Mouse (Mus musculus) intestine, embryonic 14.5 days (tissue): ENCODE data around the gene Cntnap5a. TPM values are rescaled to one million over a fixed set of nuclear protein-coding genes. Genes with fewer than 3 reads are reported as not detected.
"Not testable (repeated sequence)": the region's sequence is repeated elsewhere in the genome, so short reads cannot be mapped to it uniquely, and the experiment has no call there.

ENCODE experiments used
- ATAC-seq: fragments of 200-750 bp; cut with Nextera tagmentation; replicated peaks from 2 replicates; pipeline ENCODE4 v1.8.0; 2017; ENCODE audit warnings: low read depth, moderate number of reproducible peaks, moderate TSS enrichment, moderate library complexity; ENCODE audit not compliant: low FRiP score, low TSS enrichment
- DNase-seq: peaks from one replicate; pipeline ENCODE4 v3.0.0-alpha.2; 2018; ENCODE audit warnings: low spot score
- H3K27ac ChIP-seq: fragments of 300-500 bp; sonication (generic); 2 replicates; pipeline ENCODE4 v1.5.1; 2014; ENCODE audit warnings: low read depth, mild to moderate bottlenecking, control low read depth
- H3K27me3 ChIP-seq: fragments of 300-500 bp; sonication (generic); replicated peaks from 2 replicates; pipeline ENCODE4 v1.6.1; 2014; ENCODE audit warnings: low read length, control low read depth; ENCODE audit not compliant: control insufficient read depth, insufficient read depth
- H3K36me3 ChIP-seq: fragments of 300-500 bp; sonication (generic); 2 replicates; pipeline ENCODE4 v1.6.1; 2014; ENCODE audit warnings: low read length, control low read depth; ENCODE audit not compliant: control insufficient read depth, insufficient read depth
- H3K4me1 ChIP-seq: fragments of 300-500 bp; sonication (generic); replicated peaks from 2 replicates; pipeline ENCODE4 v1.6.1; 2014; ENCODE audit warnings: low read length, control low read depth, mixed read lengths; ENCODE audit not compliant: control insufficient read depth, insufficient read depth
- H3K4me2 ChIP-seq: fragments of 300-500 bp; sonication (generic); 2 replicates; pipeline ENCODE4 v1.6.1; 2014; ENCODE audit warnings: low read length
- H3K4me3 ChIP-seq: fragments of 300-500 bp; sonication (generic); 2 replicates; pipeline ENCODE4 v1.5.1; 2014; ENCODE audit warnings: low read depth, low read length, control low read depth, mixed read lengths
- H3K9ac ChIP-seq: fragments of 300-500 bp; sonication (generic); 2 replicates; pipeline ENCODE4 v1.6.1; 2014; ENCODE audit warnings: mild to moderate bottlenecking, low read length
- H3K9me3 ChIP-seq: fragments of 300-500 bp; sonication (generic); 2 replicates; pipeline ENCODE4 v1.6.1; 2016; ENCODE audit warnings: low read length, control low read depth; ENCODE audit not compliant: control insufficient read depth
- WGBS: fragments of 180-500 bp; shearing (Covaris S2); extraction: QIAGEN DNeasy Blood & Tissue Kit; methylation state at CpG from one replicate; pipeline ENCODE4 v1.1.7; 2014; 5-methylcytosine and 5-hydroxymethylcytosine counted together
- polyA plus RNA-seq: library from polyadenylated mRNA; unstranded; fragments of >200 nt; fragmentation: Nextera tagmentation; extraction: Ambion mirVana; gene quantifications from 2 replicates; pipeline ENCODE4 v1.2.1, GENCODE M21; 2014

Gene Cntnap5a
- polyA plus RNA-seq, 1 experiment from 2014 or later: 0.08 TPM

DNA sequence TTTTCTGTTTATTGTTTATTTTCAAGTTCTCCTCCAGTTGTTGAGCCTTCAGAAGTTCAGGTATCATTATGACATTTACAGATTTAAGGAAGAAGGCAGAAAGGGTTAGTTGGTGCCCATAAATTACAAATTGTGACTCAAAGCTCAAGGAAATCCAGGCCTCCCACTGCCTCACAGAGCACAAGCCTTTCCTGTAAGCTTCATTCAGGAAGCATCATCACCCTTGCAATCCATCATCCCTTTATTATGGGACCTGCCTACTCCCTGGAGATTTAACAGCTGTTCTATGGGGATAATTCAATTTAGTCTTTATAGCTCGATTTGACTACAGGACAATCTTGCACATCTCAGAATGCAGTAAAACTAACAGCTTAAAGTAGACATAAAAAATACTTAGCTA is 441.2 kb downstream of the Cntnap5a start:
- DNase-seq (no peak), ATAC-seq (no peak)
- no peak overlapping the region for H3K27ac ChIP-seq
- no peaks in the 10 kb centered on the region for H3K27me3 ChIP-seq
- no peaks in the 10 kb centered on the region for H3K36me3 ChIP-seq
- no peak overlapping the region for H3K4me2 ChIP-seq
- H3K9ac ChIP-seq: no peak overlapping the region
- H3K4me3 ChIP-seq: no peak overlapping the region
- H3K9me3 ChIP-seq: no peaks in the 10 kb centered on the region
- WGBS: 26% methylated on average over 1 of the region's 1 CpGs
- H3K4me1 ChIP-seq: no peaks in the 10 kb centered on the region

DNA sequence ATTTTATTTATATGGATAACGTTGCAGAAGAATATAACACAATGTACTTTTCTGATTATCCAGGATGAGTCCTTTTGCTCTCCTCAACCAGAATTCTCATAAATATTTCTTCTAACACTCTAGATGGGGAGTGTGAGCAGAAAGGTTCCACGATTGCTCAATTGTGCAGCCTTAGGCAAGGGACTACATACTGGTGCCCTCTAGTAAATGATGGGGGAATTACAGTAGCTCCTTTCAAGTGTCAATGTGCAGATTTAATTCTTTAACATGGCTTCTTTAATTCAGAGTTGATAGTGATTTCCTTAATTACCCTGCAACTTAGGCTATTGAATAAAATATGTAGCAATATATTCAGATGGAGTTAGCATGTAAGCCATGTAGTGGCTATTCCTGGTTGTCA is 442.5 kb downstream of the Cntnap5a start:
- no peaks in the 10 kb centered on the region for H3K4me1 ChIP-seq
- no peak overlapping the region for H3K4me2 ChIP-seq
- no peaks in the 10 kb centered on the region for H3K27me3 ChIP-seq
- no peak for DNase-seq
- H3K4me3 ChIP-seq: no peak overlapping the region
- no peak overlapping the region for H3K9ac ChIP-seq
- WGBS: 77% methylated on average over 2 of the region's 2 CpGs
- H3K27ac ChIP-seq: no peak overlapping the region
- ATAC-seq: no peak
- no peaks in the 10 kb centered on the region for H3K9me3 ChIP-seq
- no peaks in the 10 kb centered on the region for H3K36me3 ChIP-seq

DNA sequence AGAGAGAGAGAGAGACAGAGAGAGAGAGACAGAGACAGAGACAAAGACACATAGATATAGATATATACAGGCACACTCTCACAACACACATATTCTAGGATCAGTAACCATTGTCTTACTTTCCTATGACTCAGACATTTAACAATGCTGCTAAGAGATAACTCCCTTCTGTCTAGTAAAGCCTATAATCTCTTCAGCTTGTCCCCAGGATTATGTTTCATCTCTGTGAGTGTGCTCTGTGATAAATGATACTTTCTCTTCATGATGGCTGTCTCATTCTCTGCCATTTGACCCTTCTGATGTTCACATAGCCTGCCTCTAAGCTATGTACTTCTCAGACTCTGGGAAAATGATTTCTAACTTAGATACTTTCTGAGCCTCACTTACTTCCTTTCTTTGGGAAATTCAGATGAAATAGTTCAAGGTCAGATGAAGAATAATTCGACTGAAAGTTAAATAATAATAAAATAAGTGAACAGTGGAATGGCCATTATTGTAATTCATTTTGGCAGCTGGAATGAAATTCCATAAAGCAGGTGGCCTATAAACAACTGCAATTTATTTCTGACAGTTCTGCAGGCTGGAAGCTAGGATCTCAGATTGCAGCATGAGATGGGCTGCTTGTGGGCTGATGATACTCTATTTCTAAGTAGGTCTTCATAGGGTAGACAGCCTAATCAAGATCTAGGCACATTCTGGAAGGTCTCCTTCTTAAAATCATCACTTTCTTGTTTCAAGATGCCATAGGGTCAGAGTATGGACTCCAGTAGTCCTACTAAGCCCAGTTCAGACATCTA is 444.1 kb downstream of the Cntnap5a start:
- ATAC-seq (no peak), DNase-seq (no peak)
- H3K9ac ChIP-seq: no peak overlapping the region
- no peak overlapping the region for H3K27ac ChIP-seq
- no peak overlapping the region for H3K4me3 ChIP-seq
- H3K27me3 ChIP-seq: no peaks in the 10 kb centered on the region
- no peaks in the 10 kb centered on the region for H3K4me1 ChIP-seq
- H3K4me2 ChIP-seq: no peak overlapping the region
- no peaks in the 10 kb centered on the region for H3K36me3 ChIP-seq
- no peaks in the 10 kb centered on the region for H3K9me3 ChIP-seq
- WGBS: 33% methylated on average over 1 of the region's 1 CpGs

DNA sequence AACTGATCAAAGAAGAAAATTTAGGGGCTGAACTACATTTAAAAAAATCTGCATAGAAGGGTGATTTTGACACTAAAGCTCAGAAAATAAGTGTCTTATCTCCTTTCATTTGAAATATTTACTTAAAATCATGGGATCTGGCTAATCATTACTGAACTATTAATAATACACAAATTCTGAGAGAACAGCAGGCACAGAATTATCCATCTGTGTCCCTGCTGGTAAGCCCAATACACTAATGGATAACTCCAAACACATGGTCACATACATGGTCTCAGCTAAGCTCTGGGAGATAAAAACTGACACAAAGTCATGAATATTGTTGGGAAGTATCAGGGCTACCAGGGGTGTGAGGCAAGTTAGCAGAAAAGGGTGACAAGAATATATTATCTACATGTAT is 447.9 kb downstream of the Cntnap5a start:
- no peaks in the 10 kb centered on the region for H3K27me3 ChIP-seq
- H3K4me3 ChIP-seq: no peak overlapping the region
- H3K27ac ChIP-seq: no peak overlapping the region
- no peaks in the 10 kb centered on the region for H3K4me1 ChIP-seq
- H3K9ac ChIP-seq: no peak overlapping the region
- ATAC-seq (no peak), DNase-seq (no peak)
- no peak overlapping the region for H3K4me2 ChIP-seq
- no peaks in the 10 kb centered on the region for H3K9me3 ChIP-seq
- H3K36me3 ChIP-seq: no peaks in the 10 kb centered on the region

DNA sequence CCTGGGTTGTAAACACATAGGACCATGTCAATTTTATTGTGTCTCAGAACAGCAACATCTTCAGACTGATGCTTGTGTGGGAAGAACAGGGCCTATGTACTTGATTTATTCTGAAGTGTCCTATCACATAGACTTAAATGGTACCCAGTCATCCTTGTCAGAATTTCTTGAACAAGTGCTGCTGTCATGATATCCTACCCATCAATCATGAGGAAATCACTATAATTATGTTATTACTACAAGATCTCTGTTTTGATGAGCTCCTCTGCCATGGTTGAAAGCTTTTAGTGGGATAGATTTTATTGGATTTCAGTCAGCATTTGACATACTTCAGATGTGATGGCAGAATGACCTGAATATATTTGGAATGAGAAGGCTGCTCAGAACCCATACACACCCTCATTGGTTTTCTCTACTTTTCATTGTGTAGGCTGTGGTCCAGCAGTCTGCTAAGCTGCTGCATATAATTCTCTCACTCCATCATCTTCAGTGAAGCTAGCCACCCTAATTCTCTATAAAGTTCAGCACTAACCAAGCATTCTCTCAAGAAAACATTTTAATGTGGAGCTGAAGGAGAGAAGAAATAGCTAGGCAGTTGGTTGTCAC is 465.3 kb downstream of the Cntnap5a start:
- no peak for DNase-seq
- H3K27me3 ChIP-seq: no peaks in the 10 kb centered on the region
- ATAC-seq: no peak

DNA sequence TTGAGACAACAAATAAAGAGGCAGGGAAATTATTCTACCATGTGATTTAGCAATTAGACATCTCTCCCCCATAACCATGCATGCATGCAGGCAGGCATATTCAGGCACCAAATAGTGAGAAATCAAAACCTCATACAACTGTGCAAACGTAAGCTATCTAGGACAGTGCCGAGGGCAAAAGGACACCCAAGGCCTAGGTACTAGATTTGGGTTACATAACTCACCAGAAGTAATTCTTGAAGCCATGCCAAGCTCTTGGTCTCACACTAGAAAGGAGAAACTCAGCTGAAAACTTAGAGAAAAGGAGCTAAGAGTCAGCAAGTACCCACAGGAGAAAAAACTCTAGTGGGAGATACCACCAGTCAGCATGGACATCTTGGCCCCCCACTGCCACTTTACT is 499.9 kb downstream of the Cntnap5a start:
- no peaks in the 10 kb centered on the region for H3K27me3 ChIP-seq
- H3K4me3 ChIP-seq: no peak overlapping the region
- DNase-seq (no peak), ATAC-seq (no peak)
- no peak overlapping the region for H3K27ac ChIP-seq
- no peak overlapping the region for H3K9ac ChIP-seq
- H3K4me2 ChIP-seq: no peak overlapping the region
- H3K36me3 ChIP-seq: no peaks in the 10 kb centered on the region
- H3K9me3 ChIP-seq: no peaks in the 10 kb centered on the region
- no peaks in the 10 kb centered on the region for H3K4me1 ChIP-seq
- WGBS: 82% methylated on average over 2 of the region's 2 CpGs

More for the DNA sequence above, 465.3 kb downstream of the Cntnap5a start:
- Histone ChIP-seq H3K9ac (no peak overlapping the region), H3K4me2 (no peak overlapping the region), H3K9me3 (no peaks in the 10 kb centered on the region), H3K4me1 (no peaks in the 10 kb centered on the region), H3K4me3 (no peak overlapping the region), H3K27ac (no peak overlapping the region), H3K36me3 (no peaks in the 10 kb centered on the region)

DNA sequence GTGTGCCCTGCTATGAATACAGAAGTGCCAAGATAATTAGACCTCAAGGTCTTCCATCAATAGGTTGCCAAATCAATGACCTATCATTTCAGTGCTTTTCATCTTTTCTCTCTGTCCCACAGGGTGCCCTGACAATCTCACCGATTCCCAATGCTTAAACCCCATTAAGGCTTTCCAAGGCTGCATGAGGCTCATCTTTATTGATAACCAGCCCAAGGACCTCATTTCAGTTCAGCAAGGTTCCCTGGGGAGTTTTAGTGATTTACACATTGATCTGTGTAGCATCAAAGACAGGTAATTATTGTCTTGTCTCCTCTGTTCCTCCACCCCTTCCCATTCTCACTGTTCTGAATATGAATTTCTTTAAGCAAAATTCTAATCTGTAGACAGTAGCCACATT is 503.6 kb downstream of the Cntnap5a start:
- H3K9me3 ChIP-seq, H3K4me3 ChIP-seq, H3K4me1 ChIP-seq, ATAC-seq, H3K27me3 ChIP-seq, H3K27ac ChIP-seq, DNase-seq, H3K9ac ChIP-seq, H3K4me2 ChIP-seq, H3K36me3 ChIP-seq: not testable (repeated sequence)
- 82% methylated on average over 1 of the region's 1 CpGs for WGBS

DNA sequence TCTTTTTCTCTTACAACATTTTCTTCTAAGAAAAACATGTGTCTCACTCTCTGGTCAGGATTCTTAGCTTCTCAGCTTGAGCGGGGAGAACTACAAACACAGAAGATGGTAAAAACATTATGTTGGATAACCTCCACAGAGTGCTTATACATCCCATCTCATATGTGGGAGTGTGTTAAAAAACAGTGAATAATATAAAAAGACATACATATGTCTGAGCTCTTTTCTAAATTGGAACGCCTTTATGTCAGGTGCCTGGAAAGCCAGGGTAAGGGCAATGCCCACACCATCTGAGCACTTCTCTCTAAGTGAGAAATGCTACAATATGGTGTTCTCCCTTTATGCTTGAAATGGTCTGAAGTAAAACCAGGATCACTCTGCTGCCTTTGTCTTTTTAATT is 507.7 kb downstream of the Cntnap5a start:
- Histone ChIP-seq H3K4me2 (no peak overlapping the region), H3K9ac (no peak overlapping the region), H3K4me3 (no peak overlapping the region), H3K27ac (no peak overlapping the region), H3K36me3 (no peaks in the 10 kb centered on the region), H3K9me3 (no peaks in the 10 kb centered on the region), H3K27me3 (no peaks in the 10 kb centered on the region), H3K4me1 (no peaks in the 10 kb centered on the region)
- WGBS: 89% methylated on average over 2 of the region's 2 CpGs
- ATAC-seq (no peak), DNase-seq (no peak)

DNA sequence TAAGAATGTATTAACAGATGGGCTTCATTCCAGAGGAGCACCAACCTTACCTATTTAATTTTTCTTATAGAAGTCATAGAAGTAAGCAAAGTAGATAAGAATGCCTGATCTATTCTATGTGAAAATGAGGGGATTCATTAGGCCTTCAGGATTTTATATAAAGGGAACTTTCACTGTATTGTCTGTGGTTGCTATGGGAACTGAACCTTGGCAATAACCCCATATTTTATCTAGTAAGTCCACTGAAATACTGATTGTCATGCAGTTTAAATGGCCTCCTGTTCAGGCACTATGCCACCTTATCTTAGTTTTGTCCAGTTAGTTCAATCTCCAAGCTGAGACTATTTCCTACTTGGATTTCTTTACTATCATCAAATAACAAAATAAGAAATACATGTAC is 532.3 kb downstream of the Cntnap5a start:
- no peak overlapping the region for H3K4me2 ChIP-seq
- H3K27me3 ChIP-seq: no peaks in the 10 kb centered on the region
- no peaks in the 10 kb centered on the region for H3K36me3 ChIP-seq
- H3K9ac ChIP-seq: no peak overlapping the region
- no peaks in the 10 kb centered on the region for H3K9me3 ChIP-seq
- no peak overlapping the region for H3K4me3 ChIP-seq
- ATAC-seq (no peak), DNase-seq (no peak)
- H3K27ac ChIP-seq: no peak overlapping the region
- H3K4me1 ChIP-seq: no peaks in the 10 kb centered on the region
